Mouse (Mus musculus) limb, embryonic 11.5 days (tissue): ENCODE results near the gene Rae1. TPM values are rescaled to one million over a fixed set of nuclear protein-coding genes. Genes with fewer than 3 reads are reported as not detected.

Source experiments
- ATAC-seq: fragments of 200-750 bp; cut with Nextera tagmentation; 2 replicates; pipeline ENCODE4 v1.8.0; 2017; ENCODE audit warnings: low read depth; ENCODE audit not compliant: insufficient number of reproducible peaks, low FRiP score, low TSS enrichment
- DNase-seq: peaks from one replicate; pipeline ENCODE4 v3.0.0-alpha.2; 2015; ENCODE audit warnings: low spot score
- H3K27ac ChIP-seq: fragments of 300-500 bp; sonication (generic); replicated peaks from 2 replicates; pipeline ENCODE4 v1.5.1; 2014; ENCODE audit warnings: low read depth, mild to moderate bottlenecking, low read length
- H3K27me3 ChIP-seq: fragments of 300-500 bp; sonication (generic); 2 replicates; pipeline ENCODE4 v1.6.1; 2014; ENCODE audit warnings: mild to moderate bottlenecking, low read length, mixed read lengths; ENCODE audit not compliant: control insufficient read depth, insufficient read depth
- H3K36me3 ChIP-seq: fragments of 300-500 bp; sonication (generic); 2 replicates; pipeline ENCODE4 v1.6.1; 2014; ENCODE audit warnings: mild to moderate bottlenecking, low read length, moderate library complexity, mixed read lengths; ENCODE audit not compliant: control insufficient read depth, insufficient read depth
- H3K4me1 ChIP-seq: fragments of 300-500 bp; sonication (generic); 2 replicates; pipeline ENCODE4 v1.6.1; 2014; ENCODE audit warnings: low read length, mixed read lengths; ENCODE audit not compliant: control insufficient read depth, insufficient read depth
- H3K4me2 ChIP-seq: fragments of 300-500 bp; sonication (generic); 2 replicates; pipeline ENCODE4 v1.6.1; 2014; ENCODE audit warnings: low read depth, mild to moderate bottlenecking, moderate library complexity; ENCODE audit not compliant: severe bottlenecking
- H3K4me3 ChIP-seq: fragments of 300-500 bp; sonication (generic); 2 replicates; pipeline ENCODE4 v1.5.1; 2014; ENCODE audit warnings: low read depth, low read length
- H3K9ac ChIP-seq: fragments of 300-500 bp; sonication (generic); 2 replicates; pipeline ENCODE4 v1.6.1; 2014; ENCODE audit warnings: mild to moderate bottlenecking, low read length
- H3K9me3 ChIP-seq: fragments of 300-500 bp; sonication (generic); 2 replicates; pipeline ENCODE4 v1.6.1; 2016; ENCODE audit warnings: low read length; ENCODE audit not compliant: control insufficient read depth
- WGBS: fragments of 180-500 bp; shearing (Covaris S2); extraction: QIAGEN DNeasy Blood & Tissue Kit; methylation state at CpG from one replicate; pipeline ENCODE4 v1.1.7; 2014; 5-methylcytosine and 5-hydroxymethylcytosine counted together
- polyA plus RNA-seq: library from polyadenylated mRNA; unstranded; fragments of >200 nt; fragmentation: Nextera tagmentation; extraction: Ambion mirVana; gene quantifications from 2 replicates; pipeline ENCODE4 v1.2.1, GENCODE M21; 2014

Rae1 gene
- polyA plus RNA-seq, 1 experiment from 2014 or later: 172 TPM

DNA sequence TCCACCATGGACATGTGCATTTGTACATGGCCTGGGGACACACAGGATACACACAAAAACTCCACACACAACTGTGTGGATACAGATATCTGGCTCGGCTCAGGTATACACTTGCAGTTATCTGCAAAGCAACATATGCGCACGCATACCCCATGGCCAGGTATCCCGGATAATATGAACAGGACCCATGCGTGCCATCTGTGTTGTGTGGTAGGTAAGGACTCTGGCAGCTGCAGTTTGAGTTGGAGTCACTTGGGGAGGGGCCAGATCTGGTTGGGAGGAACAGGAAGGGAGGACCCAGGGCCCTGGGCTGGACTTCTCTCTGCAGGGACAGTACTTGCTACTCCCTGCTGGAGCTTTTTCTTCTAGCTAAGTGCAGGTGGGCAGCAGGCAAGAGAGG is 35.7 kb downstream of the Rae1 start:
- H3K4me3 ChIP-seq: no peak overlapping the region
- no peak for ATAC-seq
- no peak overlapping the region for H3K4me2 ChIP-seq
- H3K9me3 ChIP-seq: no peaks in the 10 kb centered on the region
- H3K27me3 ChIP-seq: no peaks in the 10 kb centered on the region
- no peak overlapping the region for H3K9ac ChIP-seq
- no peak for DNase-seq
- WGBS: 90% methylated on average over 5 of the region's 5 CpGs
- no peaks in the 10 kb centered on the region for H3K4me1 ChIP-seq
- H3K27ac ChIP-seq: no peak overlapping the region
- H3K36me3 ChIP-seq: peaks cover 28% of the 10 kb centered on the region

GRCm38 (mm10) chr2:173036055-173036454 is 36.1 kb downstream of the Rae1 start:
- H3K4me1 ChIP-seq: no peaks in the 10 kb centered on the region
- ATAC-seq (no peak), DNase-seq (no peak)
- 91% methylated on average over 5 of the region's 5 CpGs for WGBS
- no peak overlapping the region for H3K4me2 ChIP-seq
- H3K27me3 ChIP-seq: no peaks in the 10 kb centered on the region
- no peaks in the 10 kb centered on the region for H3K9me3 ChIP-seq
- H3K36me3 ChIP-seq: peaks cover 25% of the 10 kb centered on the region
- no peak overlapping the region for H3K4me3 ChIP-seq
- H3K9ac ChIP-seq: no peak overlapping the region
- H3K27ac ChIP-seq: no peak overlapping the region

GRCm38 (mm10) chr2:173036611-173037010 is 36.7 kb downstream of the Rae1 start:
- Histone ChIP-seq H3K4me2 (no peak overlapping the region), H3K9me3 (no peaks in the 10 kb centered on the region), H3K9ac (no peak overlapping the region), H3K27me3 (no peaks in the 10 kb centered on the region), H3K4me3 (no peak overlapping the region), H3K36me3 (peaks cover 22% of the 10 kb centered on the region), H3K27ac (no peak overlapping the region), H3K4me1 (no peaks in the 10 kb centered on the region)
- ATAC-seq (no peak), DNase-seq (no peak)
- 44% methylated on average over 4 of the region's 4 CpGs for WGBS

DNA sequence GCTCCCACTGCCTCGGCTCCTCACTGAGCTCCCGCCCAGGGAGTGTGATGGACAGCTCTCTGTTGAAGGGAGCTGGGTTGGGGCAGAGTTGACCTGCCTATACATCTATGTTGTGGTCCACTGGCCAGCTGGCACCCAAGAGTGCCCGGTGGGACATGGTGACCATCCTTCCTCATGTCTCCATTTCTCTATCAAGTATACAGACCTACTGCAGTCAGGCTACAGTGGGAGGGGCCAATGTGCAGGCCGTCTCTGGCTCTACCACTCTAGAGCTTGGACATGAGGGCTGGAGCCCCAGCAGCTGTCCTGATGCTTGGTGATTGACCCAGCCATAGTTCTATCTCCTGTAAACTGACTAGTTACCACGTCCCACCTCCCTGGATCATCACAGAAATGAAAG is 37.4 kb downstream of the Rae1 start:
- ATAC-seq: no peak
- H3K9ac ChIP-seq: no peak overlapping the region
- no peak overlapping the region for H3K4me3 ChIP-seq
- 0 out of 2 replicates have a peak overlapping the region, but pooled peaks have one; percentile 23 for H3K27ac ChIP-seq
- H3K27me3 ChIP-seq: no peaks in the 10 kb centered on the region
- peaks cover 18% of the 10 kb centered on the region for H3K36me3 ChIP-seq
- no peak for DNase-seq
- no peak overlapping the region for H3K4me2 ChIP-seq
- H3K4me1 ChIP-seq: no peaks in the 10 kb centered on the region
- WGBS: 83% methylated on average over 5 of the region's 5 CpGs
- H3K9me3 ChIP-seq: no peaks in the 10 kb centered on the region

- Histone ChIP-seq H3K27me3 (no peaks in the 10 kb centered on the region), H3K9me3 (no peaks in the 10 kb centered on the region), H3K4me2 (no peak overlapping the region), H3K9ac (no peak overlapping the region), H3K4me3 (no peak overlapping the region), H3K36me3 (peaks cover 15% of the 10 kb centered on the region), H3K4me1 (no peaks in the 10 kb centered on the region), H3K27ac (0 out of 2 replicates have a peak overlapping the region, but pooled peaks have one; percentile 23)
- DNase-seq: no peak
- no peak for ATAC-seq
- WGBS: 79% methylated on average over 7 of the region's 7 CpGs
Observed at GRCm38 (mm10) chr2:173037827-173038607, 38.1 kb downstream of the Rae1 start.

DNA sequence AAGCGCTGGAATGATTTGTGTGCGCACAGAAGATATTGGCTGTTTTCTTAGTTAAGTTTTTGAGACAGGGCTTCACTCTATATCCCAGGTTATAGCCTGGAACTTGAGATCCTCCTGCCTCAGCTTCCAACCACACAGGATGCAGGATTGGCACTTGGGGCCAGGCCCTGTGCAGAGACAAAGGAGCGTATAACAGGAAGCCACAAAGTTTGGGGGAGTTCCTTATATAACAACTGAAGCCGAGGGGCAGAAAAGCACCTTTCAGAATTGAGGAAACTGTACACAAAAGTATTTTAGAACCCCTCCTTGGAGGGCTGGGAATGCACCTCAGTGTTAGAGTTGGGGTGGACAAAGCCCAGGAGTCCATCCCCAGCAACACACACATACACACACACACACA is 39.1 kb downstream of the Rae1 start:
- no peak overlapping the region for H3K27ac ChIP-seq
- 93% methylated on average over 4 of the region's 4 CpGs for WGBS

DNA sequence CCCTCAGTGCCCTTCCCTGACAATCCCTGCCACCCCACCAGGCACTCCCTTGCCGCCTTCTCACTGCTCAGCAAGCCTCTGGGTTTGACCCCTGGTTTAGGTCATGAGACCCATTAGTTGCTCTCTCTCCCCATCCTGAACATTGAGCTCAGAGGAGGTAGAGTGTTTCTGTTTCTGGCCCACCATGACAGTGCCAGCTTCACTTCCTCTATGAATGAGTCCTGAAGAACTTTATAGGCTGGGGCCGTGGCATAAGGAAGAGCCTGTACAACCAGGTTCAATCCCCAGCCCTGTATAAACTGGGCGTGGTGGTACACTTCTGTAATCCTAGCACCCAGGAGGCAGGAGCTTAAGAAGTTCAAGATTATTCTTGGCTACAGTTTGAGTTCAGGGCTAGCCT is 40.9 kb downstream of the Rae1 start:
- H3K36me3 ChIP-seq: peaks cover 1% of the 10 kb centered on the region; the same call in 1 of the 2 replicates
- no peak for ATAC-seq
- H3K4me1 ChIP-seq: no peaks in the 10 kb centered on the region
- no peaks in the 10 kb centered on the region for H3K27me3 ChIP-seq
- WGBS: 87% methylated on average over 3 of the region's 3 CpGs
- no peaks in the 10 kb centered on the region for H3K9me3 ChIP-seq
- no peak overlapping the region for H3K4me2 ChIP-seq
- H3K4me3 ChIP-seq: no peak overlapping the region
- no peak overlapping the region for H3K9ac ChIP-seq
- DNase-seq: no peak
- H3K27ac ChIP-seq: no peak overlapping the region

More for the DNA sequence above, 39.1 kb downstream of the Rae1 start:
- no peak for ATAC-seq
- Histone ChIP-seq H3K36me3 (peaks cover 7% of the 10 kb centered on the region), H3K4me2 (no peak overlapping the region), H3K27me3 (no peaks in the 10 kb centered on the region), H3K9me3 (no peaks in the 10 kb centered on the region), H3K9ac (no peak overlapping the region), H3K4me3 (no peak overlapping the region), H3K4me1 (no peaks in the 10 kb centered on the region)
- DNase-seq: no peak

- Histone ChIP-seq H3K36me3 (no peaks in the 10 kb centered on the region), H3K27ac (no peak overlapping the region), H3K4me2 (no peak overlapping the region), H3K4me3 (no peak overlapping the region), H3K27me3 (no peaks in the 10 kb centered on the region), H3K9me3 (no peaks in the 10 kb centered on the region), H3K4me1 (no peaks in the 10 kb centered on the region), H3K9ac (no peak overlapping the region)
- ATAC-seq (no peak), DNase-seq (no peak)
- 63% methylated on average over 5 of the region's 5 CpGs for WGBS
Observed at GRCm38 (mm10) chr2:173041242-173041641, 41.3 kb downstream of the Rae1 start.

GRCm38 (mm10) chr2:173041893-173042292 is 42.0 kb downstream of the Rae1 start:
- Histone ChIP-seq H3K27ac (no peak overlapping the region), H3K4me2 (no peak overlapping the region), H3K9me3 (no peaks in the 10 kb centered on the region), H3K4me1 (no peaks in the 10 kb centered on the region), H3K36me3 (no peaks in the 10 kb centered on the region), H3K4me3 (no peak overlapping the region), H3K9ac (no peak overlapping the region), H3K27me3 (no peaks in the 10 kb centered on the region)
- no peak for DNase-seq
- ATAC-seq: no peak
- WGBS: 94% methylated on average over 1 of the region's 1 CpGs
